Mouse (Mus musculus) kidney, postnatal 0 days (tissue): ENCODE results near the gene Nradd. TPM values are rescaled to one million over a fixed set of nuclear protein-coding genes. Genes with fewer than 3 reads are reported as not detected.
A peak's percentile ranks its signal among the peaks of the same experiment; 100 is the strongest.

Experiments
- ATAC-seq: fragments of 200-750 bp; cut with Nextera tagmentation; replicated peaks from 2 replicates; pipeline ENCODE4 v1.8.0; 2017; ENCODE audit warnings: low read depth, moderate number of reproducible peaks, moderate TSS enrichment, moderate library complexity; ENCODE audit not compliant: low FRiP score
- DNase-seq: peaks from one replicate; pipeline ENCODE4 v3.0.0-alpha.2; 2016; ENCODE audit warnings: low spot score
- H3K27ac ChIP-seq: fragments of 300-500 bp; sonication (generic); 2 replicates; pipeline ENCODE4 v1.5.1; 2014; ENCODE audit warnings: mild to moderate bottlenecking
- H3K27me3 ChIP-seq: fragments of 300-500 bp; sonication (generic); 2 replicates; pipeline ENCODE4 v1.6.1; 2014; ENCODE audit warnings: low read length, mixed read lengths; ENCODE audit not compliant: insufficient read depth
- H3K36me3 ChIP-seq: fragments of 300-500 bp; sonication (generic); 2 replicates; pipeline ENCODE4 v1.6.1; 2014; ENCODE audit warnings: low read length, mixed read lengths; ENCODE audit not compliant: insufficient read depth
- H3K4me1 ChIP-seq: fragments of 300-500 bp; sonication (generic); replicated peaks from 2 replicates; pipeline ENCODE4 v1.6.1; 2014; ENCODE audit warnings: antibody characterized with exemption, low read length, mixed read lengths; ENCODE audit not compliant: insufficient read depth
- H3K4me2 ChIP-seq: fragments of 300-500 bp; sonication (generic); 2 replicates; pipeline ENCODE4 v1.6.1; 2014; ENCODE audit warnings: mild to moderate bottlenecking, low read length, moderate library complexity, mixed read lengths
- H3K4me3 ChIP-seq: fragments of 300-500 bp; sonication (generic); replicated peaks from 2 replicates; pipeline ENCODE4 v1.5.1; 2014; ENCODE audit warnings: low read depth, low read length
- H3K9ac ChIP-seq: fragments of 300-500 bp; sonication (generic); 2 replicates; pipeline ENCODE4 v1.6.1; 2014; ENCODE audit warnings: low read depth, low read length
- H3K9me3 ChIP-seq: fragments of 300-500 bp; sonication (generic); replicated peaks from 2 replicates; pipeline ENCODE4 v1.6.1; 2016; ENCODE audit warnings: low read length, inconsistent platforms, mixed read lengths
- CTCF ChIP-seq: IDR thresholded peaks from 2 replicates; pipeline ENCODE4 v1.5.1; 2016; ENCODE audit warnings: antibody characterized with exemption, low read depth, mild to moderate bottlenecking, moderate library complexity
- WGBS: fragments of 180-500 bp; shearing (Covaris S2); extraction: QIAGEN DNeasy Blood & Tissue Kit; methylation state at CpG from one replicate; pipeline ENCODE4 v1.1.7; 2014; 5-methylcytosine and 5-hydroxymethylcytosine counted together
- polyA plus RNA-seq: library from polyadenylated mRNA; unstranded; fragments of >200 nt; fragmentation: Nextera tagmentation; extraction: Ambion mirVana; gene quantifications from 2 replicates; pipeline ENCODE4 v1.2.1, GENCODE M21; 2015

Gene Nradd
- polyA plus RNA-seq, 1 experiment from 2014 or later: 45.7 TPM

DNA sequence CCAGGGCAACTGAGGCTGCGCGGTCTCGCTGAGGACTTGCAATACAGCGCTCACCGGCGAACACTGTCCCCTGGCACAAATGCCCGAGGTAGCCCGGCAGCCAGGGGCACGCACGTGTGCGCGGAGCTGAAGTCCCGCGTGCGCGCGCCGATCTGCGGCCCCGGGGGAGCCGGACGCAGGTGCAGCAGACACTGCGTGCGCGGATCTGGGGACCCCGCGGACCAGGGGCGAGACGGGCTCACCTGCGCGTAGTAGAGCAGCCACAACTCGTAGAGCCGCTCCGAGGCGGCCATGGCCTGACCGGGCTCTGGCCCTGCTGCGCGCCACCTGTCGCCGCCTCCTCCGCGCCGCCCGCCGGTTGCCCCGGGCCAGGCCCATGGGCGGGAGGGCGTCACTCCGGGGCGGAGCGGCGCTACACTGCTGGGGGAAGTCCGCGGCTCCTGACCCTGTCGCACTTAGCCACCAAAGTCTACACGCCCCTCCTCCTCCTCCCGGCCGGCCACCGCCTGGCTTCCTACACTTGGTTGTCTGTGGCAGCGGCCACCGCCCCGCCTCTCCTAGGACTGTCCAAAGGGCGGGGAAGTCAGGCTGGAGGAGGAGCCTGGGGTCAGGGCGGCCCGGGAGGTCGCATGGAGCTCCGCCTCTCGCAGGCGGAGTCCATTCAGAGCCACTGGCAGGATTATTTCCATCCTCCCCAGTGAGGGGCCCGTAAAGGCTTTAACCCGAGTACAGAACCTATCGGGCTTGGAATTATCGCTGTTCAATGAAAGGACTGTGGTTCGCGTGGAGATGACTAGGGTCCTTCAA is 29.6 kb upstream of the Nradd start, which contains the start of gene Nbeal2:
Gene Nbeal2, minus strand, starts transcription at position 507 of the 807 bp plus-strand sequence.
- DNase-seq (peak; percentile 97), ATAC-seq (peak; percentile 87)
- Histone ChIP-seq H3K36me3 (no peaks in the 10 kb centered on the region), H3K9me3 (no peaks in the 10 kb centered on the region), H3K9ac (peak within 1 kb of the TSS; percentile 60), H3K4me2 (peak within 1 kb of the TSS; percentile 90), H3K27ac (peak within 1 kb of the TSS; percentile 79), H3K27me3 (no peaks in the 10 kb centered on the region), H3K4me3 (peak within 1 kb of the TSS; percentile 63), H3K4me1 (peaks cover 17% of the 10 kb centered on the region)
- under 1% methylated on average over 70 of the region's 75 CpGs for WGBS
- TF ChIP-seq CTCF: no peak

DNA sequence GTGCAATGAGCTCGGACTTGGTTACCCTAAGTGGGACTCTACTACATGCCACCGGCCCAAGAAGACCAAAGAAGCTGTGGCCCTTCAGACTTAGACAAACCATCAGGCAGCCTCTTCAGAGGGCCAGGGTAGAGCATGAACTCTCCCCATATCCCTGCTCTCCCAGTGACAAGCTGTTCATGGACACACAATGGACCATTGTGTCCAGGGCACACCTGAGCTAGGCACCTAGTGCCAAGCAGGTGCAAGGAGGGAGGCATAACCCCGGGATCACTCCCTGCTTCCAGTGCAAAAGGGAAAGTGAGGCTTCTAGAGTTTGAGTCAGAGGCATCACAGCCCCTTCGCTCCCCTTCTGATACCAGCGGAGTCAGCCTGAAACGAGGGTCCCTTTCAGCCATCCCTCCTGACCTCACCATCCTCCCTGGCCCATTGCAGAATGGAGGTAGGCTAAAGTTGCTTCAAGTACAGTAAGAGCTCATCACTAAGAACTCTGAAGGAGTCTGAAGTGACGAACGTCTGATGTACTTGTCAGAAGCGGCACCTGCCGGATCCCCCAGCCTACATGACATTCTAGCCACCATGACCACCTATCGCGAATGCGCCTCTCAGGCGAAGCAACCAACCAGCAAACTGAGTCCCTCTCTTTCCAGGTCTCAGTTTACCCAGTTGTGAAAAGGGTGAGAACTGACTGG is 28.9 kb upstream of the Nradd start:
- TF ChIP-seq CTCF: no peak
- Histone ChIP-seq H3K27ac (peak overlapping the region; percentile 79), H3K4me3 (peak overlapping the region; percentile 63), H3K9ac (peak overlapping the region; percentile 60), H3K4me1 (peaks cover 17% of the 10 kb centered on the region), H3K4me2 (peak overlapping the region; percentile 90), H3K9me3 (no peaks in the 10 kb centered on the region), H3K36me3 (no peaks in the 10 kb centered on the region), H3K27me3 (no peaks in the 10 kb centered on the region)
- DNase-seq: no peak
- no peak for ATAC-seq
- WGBS: 21% methylated on average over 14 of the region's 14 CpGs

DNA sequence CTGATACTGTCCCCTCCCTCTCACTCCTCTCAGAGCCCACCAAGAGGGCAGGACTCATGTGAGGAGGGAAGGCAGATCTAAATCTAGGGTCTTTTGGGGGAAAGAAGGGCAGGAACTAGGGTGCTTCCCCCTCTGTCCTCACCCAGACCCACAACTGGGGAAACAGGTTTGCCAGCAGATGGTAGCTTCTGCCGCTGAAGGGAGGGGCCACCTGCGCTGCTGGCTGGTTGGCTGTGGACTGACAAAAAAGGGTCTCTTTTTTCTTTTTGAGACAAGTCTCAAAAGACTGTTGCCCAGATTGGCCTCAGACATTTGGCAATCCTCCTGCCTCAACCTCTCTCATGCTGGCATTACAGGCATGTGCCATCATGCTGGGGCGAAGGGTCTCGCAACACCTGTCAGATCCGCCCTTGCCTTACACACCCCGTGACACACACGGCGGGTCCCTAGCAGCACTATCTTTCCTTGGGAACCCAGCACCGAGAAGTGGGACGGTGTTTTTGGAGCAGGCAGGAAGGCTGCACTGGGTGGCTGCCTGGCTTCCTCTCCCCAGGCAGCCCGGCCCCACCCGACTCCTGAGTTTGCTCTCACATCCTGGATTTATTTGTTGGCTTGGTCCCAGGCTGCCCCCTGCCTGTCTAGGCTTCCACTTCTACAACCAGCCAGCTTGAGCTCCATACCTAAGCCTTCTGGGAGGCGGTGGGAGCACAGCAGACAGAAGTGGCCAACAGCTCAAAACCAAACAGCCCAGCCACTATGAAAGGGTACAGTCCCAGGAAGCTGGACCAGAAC is 27.9 kb upstream of the Nradd start:
- DNase-seq: peak; percentile 75
- Histone ChIP-seq H3K4me3 (peak overlapping the region; percentile 8; the same call in 1 of the 2 replicates), H3K27me3 (no peaks in the 10 kb centered on the region), H3K9ac (peak overlapping the region; percentile 32; the same call in 1 of the 2 replicates), H3K36me3 (no peaks in the 10 kb centered on the region), H3K4me2 (peak overlapping the region; percentile 90), H3K4me1 (peaks cover 17% of the 10 kb centered on the region), H3K9me3 (no peaks in the 10 kb centered on the region), H3K27ac (peak overlapping the region; percentile 3; the same call in 1 of the 2 replicates)
- no peak for ATAC-seq
- 31% methylated on average over 13 of the region's 13 CpGs for WGBS
- TF ChIP-seq CTCF: peak; percentile 64

DNA sequence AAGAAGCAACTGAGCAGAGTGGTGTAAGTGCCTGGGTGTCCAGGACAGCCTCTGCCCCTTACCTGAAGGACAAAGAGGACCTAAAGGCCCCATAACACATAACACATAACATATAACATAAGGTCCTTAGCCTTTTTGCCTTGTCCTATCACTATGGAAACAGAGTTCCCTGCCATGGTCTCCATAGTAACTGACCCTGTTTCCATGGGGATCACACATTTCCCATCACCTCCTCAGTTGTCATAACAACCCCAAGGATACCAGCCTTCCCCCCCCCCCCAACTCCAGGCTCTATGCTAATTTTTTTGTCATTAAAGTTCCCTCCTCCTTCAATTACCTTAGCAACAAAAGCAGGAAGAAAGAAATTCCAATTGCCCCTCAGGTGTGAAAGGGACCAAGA is 25.5 kb upstream of the Nradd start:
- DNase-seq (no peak), ATAC-seq (no peak)
- H3K9ac ChIP-seq: no peak overlapping the region

DNA sequence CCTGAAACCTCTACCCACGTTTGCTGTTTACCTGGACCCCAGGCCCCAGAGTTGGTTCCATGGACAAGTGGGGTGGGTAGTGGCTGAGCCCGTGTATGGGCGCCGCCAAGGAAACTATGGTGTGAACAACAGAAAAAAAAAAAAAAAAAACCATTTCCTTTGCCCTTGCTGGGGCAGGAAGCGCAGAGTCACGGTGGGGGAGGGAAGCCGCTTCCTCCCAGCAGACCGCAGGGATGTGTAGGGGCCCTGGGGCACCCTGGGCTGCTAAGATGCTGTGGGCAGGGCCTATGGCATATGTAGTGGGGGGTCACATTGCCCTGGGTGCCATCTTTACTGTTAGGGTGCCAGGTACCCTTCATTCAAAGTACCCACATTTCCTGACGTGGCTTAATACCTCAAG is 21.0 kb upstream of the Nradd start:
- H3K36me3 ChIP-seq: no peaks in the 10 kb centered on the region
- no peaks in the 10 kb centered on the region for H3K4me1 ChIP-seq
- DNase-seq: no peak
- no peaks in the 10 kb centered on the region for H3K9me3 ChIP-seq
- H3K27ac ChIP-seq: no peak overlapping the region
- WGBS: 72% methylated on average over 9 of the region's 9 CpGs
- TF ChIP-seq CTCF: no peak
- no peak overlapping the region for H3K9ac ChIP-seq
- H3K27me3 ChIP-seq: no peaks in the 10 kb centered on the region
- no peak overlapping the region for H3K4me2 ChIP-seq
- no peak for ATAC-seq
- H3K4me3 ChIP-seq: no peak overlapping the region

More for the DNA sequence above, 25.5 kb upstream of the Nradd start:
- Histone ChIP-seq H3K4me2 (no peak overlapping the region), H3K27me3 (no peaks in the 10 kb centered on the region), H3K27ac (no peak overlapping the region), H3K4me1 (peaks cover 17% of the 10 kb centered on the region), H3K4me3 (no peak overlapping the region), H3K9me3 (no peaks in the 10 kb centered on the region), H3K36me3 (no peaks in the 10 kb centered on the region)
- TF ChIP-seq CTCF: no peak

DNA sequence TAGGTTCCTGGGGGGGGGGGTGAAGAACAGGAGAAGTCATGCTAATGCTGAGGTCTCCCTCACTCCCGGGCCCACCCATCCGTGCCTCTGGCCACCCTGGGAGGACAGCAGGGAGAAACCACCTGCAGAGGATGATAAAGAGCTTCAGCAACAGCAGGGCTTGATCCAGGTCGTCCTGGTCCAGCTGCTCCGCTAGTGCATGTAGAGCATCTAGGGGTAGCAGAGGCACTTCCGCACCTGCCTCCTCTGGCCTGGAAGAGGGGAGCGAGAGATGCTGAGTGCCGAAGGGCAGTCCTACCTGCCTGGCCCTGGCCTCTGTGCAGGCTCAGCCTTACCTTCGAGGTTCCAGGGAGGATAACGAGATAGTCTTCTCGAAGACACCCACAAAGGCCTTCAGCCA is 20.0 kb upstream of the Nradd start:
- 0 out of 2 replicates have a peak, but pooled peaks have one; percentile 11 for ATAC-seq
- H3K4me1 ChIP-seq: no peaks in the 10 kb centered on the region
- no peak overlapping the region; the same call in 1 of the 2 replicates for H3K27ac ChIP-seq
- no peak for DNase-seq
- H3K4me3 ChIP-seq: no peak overlapping the region
- no peaks in the 10 kb centered on the region for H3K9me3 ChIP-seq
- H3K27me3 ChIP-seq: no peaks in the 10 kb centered on the region
- no peaks in the 10 kb centered on the region for H3K36me3 ChIP-seq
- H3K4me2 ChIP-seq: no peak overlapping the region
- TF ChIP-seq CTCF: no peak
- WGBS: 65% methylated on average over 10 of the region's 10 CpGs
- no peak overlapping the region for H3K9ac ChIP-seq
